11 mouse cellular contexts compared by ENCODE assay signal in the genomic region with DNA sequence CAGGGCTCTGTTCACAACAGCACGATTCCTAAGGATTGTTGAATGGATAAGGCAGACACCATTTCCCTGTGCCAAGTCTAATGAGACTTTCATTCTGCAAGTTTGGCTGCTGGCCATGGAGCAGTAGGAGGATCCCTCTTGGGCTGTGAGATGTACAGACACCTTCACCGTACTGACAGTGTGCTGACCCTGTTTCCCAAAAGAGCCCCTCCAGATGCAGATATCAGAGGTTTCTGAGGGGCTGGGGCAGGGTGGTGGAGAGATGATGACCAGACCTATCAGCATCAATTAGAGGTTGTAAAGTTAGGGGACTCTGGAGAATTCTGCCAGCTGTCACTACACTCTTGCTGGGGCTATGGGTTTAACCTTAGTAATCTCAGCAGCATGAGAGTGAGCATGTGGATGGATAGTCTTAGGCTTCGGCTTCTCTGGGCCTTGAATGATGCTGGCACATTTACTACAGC.
DNase-seq lines count a peak whose midpoint lies in the region; ATAC-seq and TF ChIP-seq lines count a peak whose summit lies in the region.
"Had no signal": no experiment of that assay in that cellular context is flagged by ENCODE, and none has a peak within 500 bp of the region (broad histone marks: within the 10 kb centered on the region; RNA-seq: fewer than 3 reads in every experiment).

No protein-coding gene starts in this region.

- no peaks in the 10 kb centered on the region for H3K27me3 ChIP-seq in hindbrain, embryonic 13.5 days
- H3K27me3 ChIP-seq in hindbrain, embryonic 10.5 days (ENCODE audit: insufficient read depth, poor library complexity, severe bottlenecking): no peaks in the 10 kb centered on the region
- H3K27me3 ChIP-seq in cerebellum, adult 2 months (ENCODE audit: control insufficient read depth, insufficient read depth, low read length): no peaks in the 10 kb centered on the region
- H3K27me3 ChIP-seq in lung, embryonic 16.5 days (ENCODE audit: control insufficient read depth, insufficient read depth, low read depth, low read length): no peaks in the 10 kb centered on the region
- H3K27me3 ChIP-seq: embryonic facial prominence, embryonic 15.5 days; liver, embryonic 15.5 days had no signal

- no peak overlapping the region for H3K9ac ChIP-seq in hindbrain, embryonic 13.5 days
- no peak overlapping the region for H3K9ac ChIP-seq in lung, embryonic 16.5 days (ENCODE audit: low read length)
- H3K9ac ChIP-seq: embryonic facial prominence, embryonic 15.5 days; liver, embryonic 15.5 days had no signal

- H3K4me3 ChIP-seq in hindbrain, embryonic 13.5 days: no peak overlapping the region
- no peak overlapping the region for H3K4me3 ChIP-seq in hindbrain, embryonic 10.5 days
- no peak overlapping the region for H3K4me3 ChIP-seq in cerebellum, adult 2 months (replicated peaks; ENCODE audit: insufficient read depth, low read depth, low read length)
- H3K4me3 ChIP-seq in lung, embryonic 16.5 days (ENCODE audit: low read length): no peak overlapping the region
- H3K4me3 ChIP-seq: embryonic facial prominence, embryonic 15.5 days; liver, embryonic 15.5 days had no signal

- H3K4me1 ChIP-seq in hindbrain, embryonic 13.5 days (replicated peaks): peaks cover 21% of the 10 kb centered on the region
- 0 out of 2 replicates have a peak, but pooled peaks cover 4% of the 10 kb centered on the region for H3K4me1 ChIP-seq in hindbrain, embryonic 10.5 days (replicated peaks)
- H3K4me1 ChIP-seq in cerebellum, adult 2 months (ENCODE audit: control insufficient read depth, insufficient read depth, low read length): peaks cover 5% of the 10 kb centered on the region
- no peaks in the 10 kb centered on the region; the same call in 1 of the 2 replicates for H3K4me1 ChIP-seq in lung, embryonic 16.5 days (replicated peaks; ENCODE audit: control insufficient read depth, insufficient read depth, low read length)
- H3K4me1 ChIP-seq: embryonic facial prominence, embryonic 15.5 days; liver, embryonic 15.5 days had no signal

- DNase-seq in hindbrain, embryonic 10.5 days (ENCODE audit: low spot score): no peak
- peak; percentile 65 to 75 for DNase-seq in cerebellum, adult 2 months
- peak; percentile 9 to 18 for DNase-seq in heart, postnatal 14 days
- DNase-seq in right cerebral cortex, postnatal 36 days (ENCODE audit: low spot score in 2 of 2): peak; percentile 47 to 57
- DNase-seq in gastrocnemius, postnatal 36 days: no peak

- WGBS in hindbrain, embryonic 13.5 days: 49% methylated on average over 3 of the region's 3 CpGs
- WGBS in hindbrain, embryonic 10.5 days: 74% methylated on average over 3 of the region's 3 CpGs
- WGBS in cerebellum, adult 2 months: 22% methylated on average over 3 of the region's 3 CpGs
- 46% methylated on average over 3 of the region's 3 CpGs for WGBS in lung, embryonic 16.5 days

- TF ChIP-seq POLR2A in cerebellum, adult 2 months (IDR thresholded peaks at IDR 0.05; ENCODE audit: borderline replicate concordance, insufficient read depth, low read length): no peak

- intact Hi-C loops in heart, postnatal 14 days (cut with DNase I): no loop called here
- intact Hi-C loops in gastrocnemius, postnatal 36 days (cut with DNase I): no loop called here

- TF ChIP-seq CTCF in cerebellum, adult 2 months (IDR thresholded peaks at IDR 0.05; ENCODE audit: borderline replicate concordance, insufficient read depth, low read depth, low read length): no peak

- H3K4me2 ChIP-seq in hindbrain, embryonic 13.5 days: no peak overlapping the region
- H3K4me2 ChIP-seq in lung, embryonic 16.5 days (ENCODE audit: low read depth, low read length): no peak overlapping the region
- H3K4me2 ChIP-seq: embryonic facial prominence, embryonic 15.5 days; liver, embryonic 15.5 days had no signal

- H3K27ac ChIP-seq in hindbrain, embryonic 13.5 days: peak overlapping the region; percentile 74
- no peak overlapping the region for H3K27ac ChIP-seq in hindbrain, embryonic 10.5 days
- H3K27ac ChIP-seq in cerebellum, adult 2 months (ENCODE audit: insufficient read depth, low read length): no peak overlapping the region
- no peak overlapping the region for H3K27ac ChIP-seq in lung, embryonic 16.5 days (ENCODE audit: low read length)
- H3K27ac ChIP-seq: embryonic facial prominence, embryonic 15.5 days; liver, embryonic 15.5 days had no signal

- ATAC-seq in hindbrain, embryonic 13.5 days (ENCODE audit: low FRiP score): peak; percentile 71; the same call in 1 of the 2 replicates
- ATAC-seq in lung, embryonic 16.5 days (ENCODE audit: low read depth): peak; percentile 78
- no peak for ATAC-seq in activated CD4-positive, CD25-positive, alpha-beta regulatory T cell, adult 4 months

- H3K36me3 ChIP-seq in hindbrain, embryonic 13.5 days: no peaks in the 10 kb centered on the region
- no peaks in the 10 kb centered on the region for H3K36me3 ChIP-seq in hindbrain, embryonic 10.5 days
- H3K36me3 ChIP-seq in lung, embryonic 16.5 days (ENCODE audit: control insufficient read depth, insufficient read depth, low read length): no peaks in the 10 kb centered on the region
- H3K36me3 ChIP-seq: embryonic facial prominence, embryonic 15.5 days; liver, embryonic 15.5 days had no signal

- no peaks in the 10 kb centered on the region for H3K9me3 ChIP-seq in hindbrain, embryonic 13.5 days
- no peaks in the 10 kb centered on the region for H3K9me3 ChIP-seq in hindbrain, embryonic 10.5 days
- H3K9me3 ChIP-seq in lung, embryonic 16.5 days (ENCODE audit: control insufficient read depth, low read length): no peaks in the 10 kb centered on the region
- H3K9me3 ChIP-seq: embryonic facial prominence, embryonic 15.5 days; G1E; liver, embryonic 15.5 days had no signal

Comparison
In these comparisons a context has a peak if more than half of its experiments do, and no peak if none do; other contexts are left out.
1. DNase-seq: peak in cerebellum, adult 2 months (2 of 2), heart, postnatal 14 days (2 of 2) and right cerebral cortex, postnatal 36 days (2 of 2); none in hindbrain, embryonic 10.5 days (single experiment) and gastrocnemius, postnatal 36 days (0 of 2).